Mouse (Mus musculus) macrophage (primary cell): ENCODE results near the gene Gm281. TPM values are rescaled to one million over a fixed set of nuclear protein-coding genes. Genes with fewer than 3 reads are reported as not detected.

Experiments used
- H3K27ac ChIP-seq: fragments of 350-480 bp; formaldehyde crosslinking; 2 replicates; pipeline ENCODE4 v1.9.0; 2021
- H3K36me3 ChIP-seq: fragments of 350-480 bp; formaldehyde crosslinking; 2 replicates; pipeline ENCODE4 v1.9.0; 2021; ENCODE audit errors: inconsistent target
- H3K4me3 ChIP-seq: fragments of 350-480 bp; formaldehyde crosslinking; 2 replicates; pipeline ENCODE4 v1.9.0; 2021; ENCODE audit errors: inconsistent target
- H3K79me2 ChIP-seq: fragments of 350-480 bp; formaldehyde crosslinking; 2 replicates; pipeline ENCODE4 v1.9.0; 2021; ENCODE audit errors: inconsistent target
- WGBS: methylation state at CpG from one replicate; pipeline ENCODE4 v1.1.7; 2026; ENCODE audit warnings: inconsistent platforms; ENCODE audit not compliant: missing documents; 5-methylcytosine and 5-hydroxymethylcytosine counted together
- polyA plus RNA-seq: library from polyadenylated mRNA; stranded (reverse); fragments of 250-400 nt; gene quantifications from 3 replicates; pipeline ENCODE4 v1.2.4, GENCODE M21; 2018; ENCODE audit warnings: inconsistent platforms

Gene Gm281
- polyA plus RNA-seq, 1 experiment from 2014 or later = not detected

DNA sequence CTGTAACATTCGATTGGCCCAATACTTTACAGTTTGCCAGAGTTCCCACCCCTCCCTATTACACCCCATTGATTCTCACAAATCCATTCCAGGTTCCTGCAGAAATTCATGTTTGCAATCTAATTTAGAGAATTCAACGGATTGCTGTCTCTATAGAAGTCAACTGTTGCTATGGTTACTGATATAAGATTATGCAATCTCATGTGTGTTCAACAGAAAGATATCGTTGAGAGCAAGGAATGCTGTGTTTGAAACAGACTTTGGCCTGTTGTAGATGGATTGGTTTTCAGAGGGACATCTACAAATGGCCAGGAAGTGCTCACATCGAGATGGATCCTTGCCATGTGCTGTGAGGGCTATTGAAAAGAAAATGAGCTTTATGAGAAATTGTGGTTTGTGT, 929 bp upstream of the Gm281 start:
- Histone ChIP-seq H3K27ac (no peak overlapping the region), H3K36me3 (no peaks in the 10 kb centered on the region), H3K4me3 (no peak overlapping the region), H3K79me2 (no peaks in the 10 kb centered on the region)
- 78% methylated on average over 4 of the region's 4 CpGs for WGBS

DNA sequence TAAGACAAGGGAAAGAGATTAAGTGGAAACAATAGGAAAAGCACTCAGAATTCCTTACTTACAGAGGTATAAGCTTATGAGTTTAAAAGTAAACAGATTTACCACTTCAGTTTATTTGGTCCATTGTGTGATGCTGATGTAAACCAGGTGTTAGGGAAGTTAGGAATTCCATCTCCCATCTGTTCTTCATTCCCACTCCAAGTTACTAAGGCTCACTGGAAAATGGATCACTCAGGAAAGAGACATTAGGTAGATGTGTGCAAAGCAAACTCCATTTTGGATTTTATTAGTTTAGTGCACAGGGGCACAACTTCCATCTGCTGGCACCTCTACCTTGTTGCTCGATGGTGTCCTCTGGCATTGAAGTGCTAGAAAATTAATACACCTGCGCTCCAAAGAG, 4.1 kb downstream of the Gm281 start:
- Histone ChIP-seq H3K79me2 (no peaks in the 10 kb centered on the region), H3K36me3 (no peaks in the 10 kb centered on the region), H3K4me3 (no peak overlapping the region), H3K27ac (no peak overlapping the region)
- 92% methylated on average over 2 of the region's 2 CpGs for WGBS

DNA sequence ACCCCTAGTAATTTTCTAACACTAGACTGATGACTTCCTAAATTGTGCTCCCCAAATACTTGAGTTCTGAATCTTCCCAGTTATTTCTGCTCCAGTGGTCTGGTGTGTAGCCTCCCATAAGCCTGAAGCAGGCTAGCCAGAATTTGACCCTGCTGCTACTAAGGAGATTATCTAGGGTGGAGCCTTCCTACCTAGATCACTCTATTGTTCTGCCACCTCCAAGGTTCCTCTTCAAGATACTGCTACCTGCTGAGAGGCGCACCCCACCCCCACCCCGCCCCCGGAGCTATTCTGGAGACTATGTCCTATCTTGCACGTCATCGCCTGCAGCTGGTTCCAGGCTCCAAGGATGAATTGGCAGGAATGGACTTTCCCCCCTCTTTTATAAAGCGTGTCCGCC, 7.1 kb downstream of the Gm281 start:
- Histone ChIP-seq H3K4me3 (no peak overlapping the region), H3K27ac (no peak overlapping the region), H3K36me3 (no peaks in the 10 kb centered on the region), H3K79me2 (no peaks in the 10 kb centered on the region)
- 98% methylated on average over 6 of the region's 7 CpGs for whole genome bisulfite sequencing

DNA sequence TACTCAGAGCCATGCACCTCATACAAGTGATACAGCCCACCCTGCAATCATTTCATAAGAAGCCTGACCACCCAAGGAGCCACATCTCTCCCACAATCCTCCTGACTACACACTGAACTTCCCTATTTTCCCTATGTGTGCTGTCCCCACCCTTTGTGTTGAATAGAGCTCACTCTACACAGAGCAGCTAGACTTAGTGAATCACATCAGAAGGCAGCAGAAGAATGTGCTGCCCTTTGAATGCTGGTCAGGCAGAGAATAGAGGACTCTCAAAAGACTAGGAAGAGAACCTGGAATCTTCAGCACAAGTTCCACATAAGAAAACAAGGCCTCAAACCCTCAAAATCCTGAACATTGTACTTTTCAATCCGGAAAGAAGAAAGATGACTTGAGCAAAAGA, 7.8 kb downstream of the Gm281 start:
- no peak overlapping the region for H3K4me3 ChIP-seq
- H3K36me3 ChIP-seq = no peaks in the 10 kb centered on the region
- H3K79me2 ChIP-seq = no peaks in the 10 kb centered on the region
- WGBS = 75% methylated on average over 1 of the region's 1 CpGs
- H3K27ac ChIP-seq = no peak overlapping the region

DNA sequence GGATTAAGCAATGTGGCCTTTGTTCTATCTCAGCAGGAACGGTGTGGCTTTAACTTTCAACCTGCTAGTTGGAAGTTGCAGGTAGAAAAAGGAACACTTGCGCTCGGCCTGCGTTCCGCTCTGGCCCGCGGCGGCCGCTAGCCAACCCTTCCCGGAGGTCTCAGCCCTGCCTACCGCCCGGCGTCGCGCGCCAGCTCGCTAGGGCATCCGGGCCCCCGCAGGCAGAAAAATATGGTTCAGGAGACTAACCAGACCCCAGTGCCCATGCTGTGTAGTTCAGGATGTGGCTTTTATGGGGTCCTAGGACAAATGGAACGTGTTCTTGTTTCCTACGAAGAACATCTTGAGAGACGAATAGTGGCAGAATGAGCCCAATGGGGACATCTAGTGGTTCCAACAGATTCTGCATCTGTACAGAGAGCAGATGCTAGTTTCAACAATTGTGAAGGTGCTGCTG, 12.6 kb downstream of the Gm281 start:
- Histone ChIP-seq H3K4me3 (no peak overlapping the region), H3K27ac (no peak overlapping the region), H3K79me2 (no peaks in the 10 kb centered on the region), H3K36me3 (no peaks in the 10 kb centered on the region)
- 2% methylated on average over 19 of the region's 22 CpGs for WGBS

DNA sequence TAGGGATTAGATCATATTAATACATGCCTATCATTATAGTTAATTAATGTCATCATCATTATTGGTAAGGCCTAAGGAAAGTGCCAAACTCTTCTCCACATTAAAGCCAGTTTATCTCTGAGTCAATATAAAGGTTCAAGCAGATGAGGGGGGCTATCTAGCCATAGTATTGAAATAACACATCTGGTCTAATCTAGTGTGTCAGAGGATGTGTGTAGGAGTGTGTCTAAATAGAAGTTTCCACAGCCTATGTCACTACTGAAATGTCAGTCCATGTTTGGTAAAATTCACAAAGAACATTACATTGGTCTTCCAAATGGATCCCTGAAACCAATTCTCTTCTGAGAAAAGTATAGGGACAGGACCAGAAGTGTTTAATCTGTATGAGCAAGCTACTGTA, 19.1 kb downstream of the Gm281 start:
- H3K36me3 ChIP-seq = no peaks in the 10 kb centered on the region
- no peak overlapping the region for H3K27ac ChIP-seq
- no peak overlapping the region for H3K4me3 ChIP-seq
- H3K79me2 ChIP-seq = no peaks in the 10 kb centered on the region

DNA sequence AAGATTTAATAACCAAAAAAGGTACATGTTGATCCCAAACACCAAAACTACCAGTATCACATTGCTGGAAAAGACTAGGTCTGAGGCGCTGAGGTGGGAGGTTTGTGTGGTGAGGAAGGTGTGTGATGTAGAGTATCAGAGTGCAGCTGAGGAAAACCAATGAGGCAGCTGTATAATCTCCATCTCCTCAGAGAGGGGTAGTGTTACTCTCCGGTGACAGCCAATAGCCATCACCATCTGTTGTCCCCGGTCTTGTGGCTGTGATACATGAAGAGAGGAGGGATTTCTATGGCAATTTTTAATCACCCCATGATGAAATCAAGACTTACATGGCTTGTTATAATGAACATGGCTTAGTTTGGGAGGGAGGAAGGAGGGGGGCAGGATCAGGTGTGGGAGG, 20.5 kb downstream of the Gm281 start:
- 88% methylated on average over 2 of the region's 3 CpGs for WGBS
- no peak overlapping the region for H3K27ac ChIP-seq
- H3K79me2 ChIP-seq = no peaks in the 10 kb centered on the region
- no peaks in the 10 kb centered on the region for H3K36me3 ChIP-seq
- no peak overlapping the region for H3K4me3 ChIP-seq

DNA sequence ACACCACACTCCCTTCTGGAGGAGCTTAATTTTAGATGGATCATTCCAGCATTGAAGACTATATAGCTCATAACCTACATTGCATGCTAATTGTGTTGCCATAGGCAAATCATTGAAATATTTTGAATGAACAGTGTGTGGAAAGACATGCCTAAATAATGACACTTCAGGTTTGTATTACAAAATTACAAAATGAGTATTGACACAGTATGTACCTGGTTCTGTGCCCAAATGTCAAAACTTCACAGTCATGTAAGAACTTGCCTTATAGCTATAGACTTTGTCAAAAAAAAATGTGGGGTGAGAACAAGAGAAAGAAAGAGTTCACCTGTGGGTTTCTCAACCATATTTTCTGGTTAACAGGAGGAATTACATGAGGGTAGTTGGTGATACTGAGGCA, 52.9 kb downstream of the Gm281 start:
- no peak overlapping the region for H3K4me3 ChIP-seq
- no peaks in the 10 kb centered on the region for H3K79me2 ChIP-seq
- H3K36me3 ChIP-seq = no peaks in the 10 kb centered on the region
- no peak overlapping the region for H3K27ac ChIP-seq

DNA sequence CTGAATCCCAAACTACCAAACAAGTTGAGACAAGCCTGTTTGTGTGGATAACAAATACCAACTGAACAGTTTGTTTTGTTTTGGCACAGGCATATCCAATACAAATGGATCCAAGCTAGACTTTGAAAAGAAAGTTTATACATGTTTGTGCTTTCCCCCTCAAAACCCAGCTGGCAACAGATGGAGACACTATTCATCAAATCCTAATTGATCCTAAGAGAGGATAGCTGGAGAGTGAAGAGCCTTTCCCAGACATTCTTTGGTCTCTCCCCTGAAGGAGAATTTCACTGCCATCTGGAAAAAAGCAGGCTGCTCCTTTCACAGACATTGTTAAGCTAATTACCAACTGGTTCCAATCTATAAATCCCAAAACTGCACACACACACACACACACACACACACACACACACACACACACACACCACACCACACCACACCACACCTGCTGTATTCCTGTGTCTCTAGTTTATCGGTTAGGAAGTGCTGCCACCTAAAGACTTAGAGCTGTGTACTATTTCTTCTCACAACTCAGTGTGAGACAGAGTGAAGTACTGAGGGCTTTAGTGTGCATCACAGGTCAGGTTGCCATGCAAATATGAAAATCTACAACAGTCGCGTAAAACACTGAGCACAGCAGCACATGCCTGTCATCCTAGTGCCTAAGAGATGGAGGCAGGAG, 101.3 kb downstream of the Gm281 start:
- 91% methylated on average over 3 of the region's 3 CpGs for WGBS
- H3K27ac ChIP-seq = no peak overlapping the region
- no peaks in the 10 kb centered on the region for H3K36me3 ChIP-seq
- H3K79me2 ChIP-seq = no peaks in the 10 kb centered on the region
- no peak overlapping the region for H3K4me3 ChIP-seq

DNA sequence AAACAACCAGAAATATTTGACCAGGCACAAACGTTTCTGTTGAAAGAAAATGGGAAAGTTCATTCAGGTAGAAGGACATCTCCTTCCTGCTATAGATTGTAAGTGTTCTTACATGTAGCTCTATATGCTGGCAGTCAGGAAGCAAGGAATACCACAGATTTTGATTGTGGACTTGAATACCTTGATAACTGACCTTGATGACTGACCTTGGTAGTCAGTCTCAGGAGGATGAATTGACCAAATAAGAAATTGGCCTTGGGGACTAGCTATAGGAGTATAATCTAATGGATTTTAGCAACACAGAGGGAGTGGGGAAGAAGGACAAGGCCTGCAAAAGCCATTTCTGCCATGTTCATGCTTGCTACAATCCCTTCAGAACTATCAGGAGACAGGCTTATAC, 123.8 kb downstream of the Gm281 start:
- H3K36me3 ChIP-seq = no peaks in the 10 kb centered on the region
- H3K79me2 ChIP-seq = no peaks in the 10 kb centered on the region
- no peak overlapping the region for H3K4me3 ChIP-seq
- no peak overlapping the region for H3K27ac ChIP-seq
- 46% methylated on average over 1 of the region's 1 CpGs for WGBS

DNA sequence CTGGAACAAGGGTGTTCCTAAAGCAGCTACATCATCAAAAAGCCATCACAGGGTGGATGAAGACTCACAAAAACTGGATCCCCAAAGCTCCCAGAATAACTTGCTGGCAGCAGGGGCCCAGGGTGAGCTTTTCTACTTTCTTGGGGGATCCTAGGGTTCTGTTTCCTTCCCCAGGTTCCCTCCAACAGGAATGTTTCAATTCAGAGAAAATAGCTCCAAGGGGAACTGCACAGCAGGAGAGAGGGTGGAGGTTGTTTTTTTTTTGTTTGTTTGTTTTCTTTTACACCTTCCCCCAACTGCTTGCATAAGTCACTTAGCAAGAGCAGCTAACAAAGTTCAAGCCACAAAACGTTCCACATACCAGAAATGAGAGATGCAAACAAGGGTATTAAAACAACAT, 124.3 kb downstream of the Gm281 start:
- 43% methylated on average over 1 of the region's 1 CpGs for WGBS
- Histone ChIP-seq H3K27ac (no peak overlapping the region), H3K36me3 (no peaks in the 10 kb centered on the region), H3K79me2 (no peaks in the 10 kb centered on the region), H3K4me3 (no peak overlapping the region)

DNA sequence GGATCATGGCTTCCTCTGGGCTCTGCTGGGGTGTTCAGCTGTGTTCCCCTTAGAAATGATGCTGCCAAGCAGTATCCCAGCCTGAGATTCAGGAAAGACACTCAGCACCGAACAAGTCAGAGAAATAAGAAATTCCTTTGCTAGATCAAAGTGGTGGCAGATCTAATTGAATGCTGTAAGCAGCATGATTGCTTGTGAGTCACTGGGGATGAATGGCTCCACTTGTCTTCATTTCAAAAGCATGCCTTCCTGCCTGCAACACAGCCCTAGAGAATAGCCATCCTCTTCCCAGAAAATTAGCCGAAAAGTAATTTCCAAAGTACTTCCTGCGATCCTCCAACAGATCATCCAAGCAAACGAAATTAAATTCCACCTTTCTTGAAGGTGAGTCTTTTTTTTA, 131.3 kb downstream of the Gm281 start:
- no peak overlapping the region for H3K4me3 ChIP-seq
- WGBS = 81% methylated on average over 4 of the region's 4 CpGs
- H3K79me2 ChIP-seq = no peaks in the 10 kb centered on the region
- no peak overlapping the region for H3K27ac ChIP-seq
- H3K36me3 ChIP-seq = no peaks in the 10 kb centered on the region

DNA sequence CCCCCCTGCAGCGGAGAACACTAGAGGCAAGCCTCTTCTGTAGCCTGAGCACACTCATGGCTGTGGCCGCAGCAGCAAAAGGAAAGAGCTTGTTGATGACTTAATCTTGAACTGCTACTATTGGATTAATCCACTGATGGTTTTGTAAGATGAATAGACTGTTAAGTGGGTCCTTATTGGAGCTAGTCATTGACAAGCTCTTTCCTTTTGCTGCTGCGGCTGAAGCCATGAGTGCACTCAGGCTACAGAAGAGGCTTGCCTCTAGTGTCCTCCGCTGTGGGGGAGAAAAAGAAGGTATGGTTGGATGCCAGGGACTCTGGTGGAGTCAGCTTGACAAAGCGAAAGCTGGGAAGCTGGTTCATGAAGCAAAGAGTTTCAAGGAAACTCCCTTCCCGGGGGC, 135.9 kb downstream of the Gm281 start:
- H3K36me3 ChIP-seq = no peaks in the 10 kb centered on the region
- no peak overlapping the region for H3K27ac ChIP-seq
- no peak overlapping the region for H3K4me3 ChIP-seq
- WGBS = 85% methylated on average over 5 of the region's 6 CpGs
- no peaks in the 10 kb centered on the region for H3K79me2 ChIP-seq

DNA sequence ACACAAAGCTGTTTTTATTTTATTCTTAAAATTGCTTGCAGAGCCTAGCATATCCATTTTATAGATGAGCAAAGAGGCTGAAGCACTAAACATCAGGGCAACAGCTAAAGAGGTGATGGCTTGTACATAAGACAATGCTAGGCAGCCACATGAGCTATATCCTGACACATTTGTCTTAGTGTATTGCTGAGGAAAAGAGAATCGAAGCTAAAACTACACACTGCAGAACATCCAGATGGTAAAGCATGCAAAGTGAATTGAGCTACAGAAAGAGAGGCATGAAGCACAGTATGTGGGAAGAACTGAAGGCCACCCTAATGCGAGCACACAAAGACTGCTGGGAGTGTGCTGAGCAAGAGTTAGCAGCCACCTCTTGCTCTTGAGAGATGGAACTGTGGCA, 143.1 kb downstream of the Gm281 start:
- H3K79me2 ChIP-seq = no peaks in the 10 kb centered on the region
- 62% methylated on average over 2 of the region's 2 CpGs for WGBS
- H3K27ac ChIP-seq = no peak overlapping the region
- H3K36me3 ChIP-seq = no peaks in the 10 kb centered on the region
- no peak overlapping the region for H3K4me3 ChIP-seq

DNA sequence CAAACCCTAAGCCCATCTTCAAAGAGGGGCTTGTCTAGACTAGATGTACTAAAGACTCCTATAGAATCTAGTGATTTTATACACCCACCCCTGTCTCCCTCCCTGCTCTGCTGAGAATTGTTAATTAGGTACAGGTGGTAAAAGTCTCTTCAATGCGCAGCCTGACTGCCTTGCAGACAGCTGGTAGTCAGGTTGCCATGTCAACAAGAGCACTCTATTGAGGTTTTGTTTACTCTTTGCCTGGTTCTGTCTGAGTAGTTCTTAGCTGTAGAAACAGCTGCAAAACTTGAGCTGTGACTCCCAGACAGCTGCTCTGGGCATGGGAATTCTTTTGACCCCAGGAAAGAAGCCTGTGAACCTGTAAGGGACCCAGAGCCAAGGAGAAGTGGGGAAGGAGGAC, 143.6 kb downstream of the Gm281 start:
- Histone ChIP-seq H3K79me2 (no peaks in the 10 kb centered on the region), H3K4me3 (no peak overlapping the region), H3K36me3 (no peaks in the 10 kb centered on the region), H3K27ac (no peak overlapping the region)
- WGBS = 36% methylated on average over 1 of the region's 1 CpGs
